Mouse (Mus musculus) myocyte (in vitro differentiated cells): Measurements from ENCODE around the gene Ttll8. TPM values are rescaled to one million over a fixed set of nuclear protein-coding genes. Genes with fewer than 3 reads are reported as not detected.

Experiments used
- H3K27me3 ChIP-seq: one replicate; pipeline ENCODE4 v1.6.1; 2011; ENCODE audit not compliant: control insufficient read depth, insufficient read depth, insufficient read length
- H3K36me3 ChIP-seq: one replicate; pipeline ENCODE4 v1.6.1; 2011; ENCODE audit not compliant: control insufficient read depth, insufficient read depth
- H3K4me2 ChIP-seq: one replicate; pipeline ENCODE4 v1.6.1; 2011; ENCODE audit warnings: low read depth, control low read depth
- H3K4me3 ChIP-seq: one replicate; pipeline ENCODE4 v1.5.1; 2011; ENCODE audit warnings: mild to moderate bottlenecking, control low read depth, moderate library complexity
- H3K79me2 ChIP-seq: one replicate; pipeline ENCODE4 v1.6.1; 2011; ENCODE audit not compliant: control insufficient read depth, insufficient read depth
- H3ac ChIP-seq: one replicate; pipeline ENCODE4 v1.6.1; 2011; ENCODE audit not compliant: control insufficient read depth, insufficient read length
- CEBPB ChIP-seq: IDR thresholded peaks from 2 replicates; pipeline ENCODE4 v1.6.1; 2011; ENCODE audit warnings: mild to moderate bottlenecking, moderate library complexity; ENCODE audit not compliant: poor library complexity, insufficient read depth, severe bottlenecking
- E2F4 ChIP-seq: IDR thresholded peaks from one replicate; pipeline ENCODE4 v1.6.1; 2011; ENCODE audit warnings: mild to moderate bottlenecking, control low read depth, moderate library complexity; ENCODE audit not compliant: insufficient read depth
- MAX ChIP-seq: IDR thresholded peaks from one replicate; pipeline ENCODE4 v1.6.1; 2011; ENCODE audit warnings: low read depth, mild to moderate bottlenecking, control low read depth
- MYOD1 ChIP-seq, 3 experiments: IDR thresholded peaks; one replicate each; pipeline ENCODE4 v1.6.1; 2011; ENCODE audit warnings: control low read depth in 2 of 3, low read depth in 2 of 3, mild to moderate bottlenecking in 2 of 3, moderate library complexity in 1 of 3; ENCODE audit not compliant: insufficient read length in 2 of 3, control insufficient read depth in 1 of 3
- MYOG ChIP-seq, 3 experiments: IDR thresholded peaks; one replicate each; pipeline ENCODE4 v1.6.1; 2011; ENCODE audit warnings: control low read depth in 2 of 3, low read depth in 2 of 3, mild to moderate bottlenecking in 2 of 3; ENCODE audit not compliant: insufficient read length in 2 of 3, control insufficient read depth in 1 of 3, insufficient read depth in 1 of 3
- POLR2A ChIP-seq: IDR thresholded peaks from one replicate; pipeline ENCODE4 v1.6.1; 2011; ENCODE audit warnings: low read depth, mild to moderate bottlenecking, control low read depth, moderate library complexity; ENCODE audit not compliant: insufficient read length
- POLR2AphosphoS2 ChIP-seq: IDR thresholded peaks from one replicate; pipeline ENCODE4 v1.6.1; 2011; ENCODE audit warnings: low read depth, control low read depth; ENCODE audit not compliant: insufficient read length
- REST ChIP-seq: IDR thresholded peaks from one replicate; pipeline ENCODE4 v1.6.1; 2011; ENCODE audit warnings: mild to moderate bottlenecking, control low read depth, moderate library complexity; ENCODE audit not compliant: insufficient read depth, insufficient read length
- SRF ChIP-seq: IDR thresholded peaks from one replicate; pipeline ENCODE4 v1.6.1; 2011; ENCODE audit warnings: low read depth; ENCODE audit not compliant: control insufficient read depth, insufficient read length
- TCF12 ChIP-seq: IDR thresholded peaks from one replicate; pipeline ENCODE4 v1.6.1; 2011; ENCODE audit warnings: mild to moderate bottlenecking, control low read depth; ENCODE audit not compliant: poor library complexity, insufficient read depth, severe bottlenecking
- TCF3 ChIP-seq: IDR thresholded peaks from one replicate; pipeline ENCODE4 v1.6.1; 2011; ENCODE audit warnings: low read depth, control low read depth; ENCODE audit not compliant: insufficient read length
- USF1 ChIP-seq: IDR thresholded peaks from one replicate; pipeline ENCODE4 v1.6.1; 2011; ENCODE audit warnings: low read depth, mild to moderate bottlenecking, control low read depth, moderate library complexity
- polyA plus RNA-seq: library from polyadenylated mRNA; unstranded; fragments of >200 nt; fragmentation: generic; extraction: Trizol; gene quantifications from one replicate; pipeline ENCODE4 v1.2.1, GENCODE M21; 2012; ENCODE audit warnings: missing spikeins

Gene Ttll8
- polyA plus RNA-seq, 1 experiment: not detected

DNA sequence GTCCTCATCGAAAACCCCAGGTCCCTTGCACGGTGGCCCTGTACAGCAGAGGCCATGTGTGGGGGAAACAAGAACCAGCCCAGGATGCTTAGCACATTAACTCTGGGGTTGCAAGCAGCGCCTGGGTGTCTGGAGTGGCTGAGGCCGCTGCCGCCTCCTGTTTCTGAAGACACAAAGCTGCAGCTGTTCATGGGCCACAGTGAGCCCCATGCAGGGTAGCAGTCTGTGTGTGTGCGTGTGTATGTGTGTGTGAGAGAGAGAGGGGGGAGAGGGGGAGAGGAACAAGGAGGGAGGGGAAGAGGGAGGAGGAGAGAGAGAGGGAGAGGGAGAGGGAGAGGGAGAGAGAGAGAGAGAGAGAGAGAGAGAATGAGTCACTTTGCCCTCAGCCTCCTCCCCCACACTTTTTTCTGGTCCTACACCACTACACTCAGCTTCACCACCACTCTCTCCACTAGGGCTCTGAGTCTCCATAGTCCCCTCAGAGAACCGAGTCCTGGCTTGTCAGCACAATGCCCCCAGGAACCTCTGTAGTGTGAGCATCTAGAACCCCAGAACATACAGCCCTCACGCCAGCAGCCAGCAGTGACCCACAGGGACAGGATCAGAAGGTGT, 110.6 kb downstream of the Ttll8 start:
- Histone ChIP-seq H3K79me2 (no peaks in the 10 kb centered on the region), H3K4me2 (peak overlapping the region; percentile 61), H3K36me3 (no peaks in the 10 kb centered on the region), H3ac (no peak overlapping the region), H3K4me3 (no peak overlapping the region), H3K27me3 (no peaks in the 10 kb centered on the region)
- no peak for TF ChIP-seq E2F4
- TF ChIP-seq SRF: no peak
- peak; percentile 81 to 97 (median 97) for TF ChIP-seq MYOD1 (IDR thresholded peaks at IDR 0.05; ENCODE audit: control insufficient read depth in 1 of 3, insufficient read length in 2 of 3, low read depth in 2 of 3)
- no peak for TF ChIP-seq USF1
- peak; percentile 45 for TF ChIP-seq TCF3
- TF ChIP-seq MYOG (IDR thresholded peaks at IDR 0.05; ENCODE audit: control insufficient read depth in 1 of 3, insufficient read depth in 1 of 3, insufficient read length in 2 of 3, low read depth in 2 of 3): peak; percentile 94 to 98 (median 96)
- TF ChIP-seq POLR2A: no peak
- TF ChIP-seq POLR2AphosphoS2: no peak
- no peak for TF ChIP-seq MAX
- no peak for TF ChIP-seq CEBPB
- no peak for TF ChIP-seq REST
- TF ChIP-seq TCF12: peak; percentile 55

DNA sequence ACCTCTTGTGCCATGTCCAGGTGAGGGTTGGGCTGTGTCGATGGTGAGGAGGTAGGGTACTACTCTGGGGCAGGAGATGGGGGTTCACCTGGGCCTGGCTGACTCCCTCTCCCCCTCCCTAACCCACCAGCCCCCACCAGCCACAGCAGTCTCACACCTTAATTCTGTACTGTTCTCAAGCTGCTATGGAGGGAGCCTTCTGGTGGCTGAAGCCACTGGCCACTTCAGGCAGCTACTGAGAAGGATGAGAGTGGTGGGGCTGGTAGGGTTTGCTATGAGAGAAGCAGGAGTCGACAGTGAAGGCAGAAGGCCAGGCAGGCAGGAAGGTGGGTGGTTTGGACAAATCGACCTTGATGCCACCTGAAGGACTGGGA, 111.9 kb downstream of the Ttll8 start:
- Histone ChIP-seq H3K36me3 (no peaks in the 10 kb centered on the region), H3K4me3 (no peak overlapping the region), H3ac (no peak overlapping the region), H3K27me3 (no peaks in the 10 kb centered on the region), H3K4me2 (no peak overlapping the region), H3K79me2 (no peaks in the 10 kb centered on the region)
- TF ChIP-seq REST (no peak), CEBPB (no peak), E2F4 (no peak), TCF3 (no peak), MAX (no peak), POLR2A (no peak), TCF12 (no peak), MYOD1 (IDR thresholded peaks at IDR 0.05; ENCODE audit: control insufficient read depth in 1 of 3, insufficient read length in 2 of 3, low read depth in 2 of 3) (no peak), POLR2AphosphoS2 (no peak), USF1 (no peak), SRF (no peak), MYOG (IDR thresholded peaks at IDR 0.05; ENCODE audit: control insufficient read depth in 1 of 3, insufficient read depth in 1 of 3, insufficient read length in 2 of 3, low read depth in 2 of 3) (no peak)

DNA sequence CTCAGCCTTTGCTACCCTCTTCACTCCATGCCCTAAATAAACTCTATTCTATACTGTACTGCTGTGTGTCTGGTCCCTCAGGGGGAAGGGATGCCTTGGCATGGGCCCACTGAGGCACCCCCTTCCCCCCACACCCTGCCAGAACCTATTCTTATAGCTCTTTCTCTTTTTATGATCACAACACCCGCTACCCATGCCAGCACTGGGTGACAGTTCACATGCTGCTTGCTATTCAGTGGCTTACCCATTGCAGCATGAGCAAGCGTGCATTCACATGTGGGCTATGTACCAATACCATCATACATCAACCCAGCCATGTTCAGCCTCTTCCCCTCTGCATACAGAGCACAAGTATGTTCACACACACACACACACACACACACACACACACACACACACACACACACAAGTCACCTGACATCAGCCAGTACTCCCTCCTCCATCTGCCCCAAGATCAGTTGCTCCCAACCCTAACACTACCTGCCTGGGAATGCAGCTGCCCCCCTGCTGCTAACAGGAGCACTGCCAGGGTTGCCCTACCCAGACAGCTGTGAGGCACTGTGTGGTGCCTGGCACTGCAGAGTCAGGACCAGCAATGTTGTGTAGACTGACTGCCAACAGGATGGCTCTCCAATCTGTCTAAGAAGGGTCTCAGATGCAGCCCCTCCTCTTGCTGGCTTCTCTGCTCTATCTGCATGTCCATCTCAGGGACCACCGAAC, 112.5 kb downstream of the Ttll8 start:
- Histone ChIP-seq H3ac (no peak overlapping the region), H3K4me3 (no peak overlapping the region), H3K4me2 (no peak overlapping the region), H3K36me3 (no peaks in the 10 kb centered on the region), H3K79me2 (no peaks in the 10 kb centered on the region), H3K27me3 (no peaks in the 10 kb centered on the region)
- no peak for TF ChIP-seq USF1
- no peak for TF ChIP-seq SRF
- no peak for TF ChIP-seq E2F4
- TF ChIP-seq TCF12: no peak
- TF ChIP-seq MYOG (IDR thresholded peaks at IDR 0.05; ENCODE audit: control insufficient read depth in 1 of 3, insufficient read depth in 1 of 3, insufficient read length in 2 of 3, low read depth in 2 of 3): peak; percentile 39 to 92 (median 84)
- TF ChIP-seq MYOD1 (IDR thresholded peaks at IDR 0.05; ENCODE audit: control insufficient read depth in 1 of 3, insufficient read length in 2 of 3, low read depth in 2 of 3): peak in 2 of 3 experiments; percentile 61 to 89
- no peak for TF ChIP-seq MAX
- TF ChIP-seq POLR2AphosphoS2: no peak
- TF ChIP-seq TCF3: peak; percentile 30
- no peak for TF ChIP-seq REST
- no peak for TF ChIP-seq POLR2A
- no peak for TF ChIP-seq CEBPB

DNA sequence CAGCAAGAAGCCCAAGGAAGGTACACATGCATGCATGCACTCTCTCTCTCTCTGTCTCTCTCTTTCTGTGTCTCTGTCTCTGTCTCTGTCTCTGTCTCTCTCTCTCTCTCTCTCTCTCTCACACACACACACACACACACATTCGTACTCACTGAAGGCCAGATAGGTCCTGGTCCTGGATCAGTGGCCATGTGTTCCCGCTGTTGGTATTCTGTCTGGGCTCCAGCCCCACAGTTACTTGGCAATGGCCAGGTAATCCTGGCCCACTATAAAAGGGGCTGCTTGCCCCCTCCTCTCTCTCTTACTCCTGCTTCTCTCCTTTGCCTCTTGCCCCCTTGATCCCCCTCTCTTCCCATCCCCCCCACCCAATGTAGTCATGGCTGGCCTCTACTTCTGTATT, 113.1 kb downstream of the Ttll8 start:
- TF ChIP-seq E2F4: no peak
- no peak for TF ChIP-seq TCF3
- no peak for TF ChIP-seq SRF
- TF ChIP-seq CEBPB: no peak
- H3K27me3 ChIP-seq: no peaks in the 10 kb centered on the region
- no peaks in the 10 kb centered on the region for H3K79me2 ChIP-seq
- H3K4me2 ChIP-seq: no peak overlapping the region
- no peaks in the 10 kb centered on the region for H3K36me3 ChIP-seq
- H3ac ChIP-seq: no peak overlapping the region
- H3K4me3 ChIP-seq: no peak overlapping the region

Other genes starting within 250 kb of the Ttll8 start
- gene Brd1, start 220.2 kb downstream of the Ttll8 start, polyA plus RNA-seq: 26.4 TPM
- 9.5 TPM for gene Zbed4, start 202.8 kb downstream of the Ttll8 start, polyA plus RNA-seq
- 15.0 TPM for gene Alg12, start 135.1 kb downstream of the Ttll8 start, polyA plus RNA-seq
- gene Creld2, start 134.8 kb downstream of the Ttll8 start, polyA plus RNA-seq: 49.3 TPM
- 26.9 TPM for gene Pim3, start 92.2 kb downstream of the Ttll8 start, polyA plus RNA-seq
- not detected for gene Mlc1, start 24.6 kb upstream of the Ttll8 start, polyA plus RNA-seq
- not detected for gene Mov10l1, start 28.5 kb upstream of the Ttll8 start, polyA plus RNA-seq
- not detected for gene Panx2, start 105.3 kb upstream of the Ttll8 start, polyA plus RNA-seq
- 68.2 TPM for gene Trabd, start 120.7 kb upstream of the Ttll8 start, polyA plus RNA-seq
- gene Selenoo, start 134.7 kb upstream of the Ttll8 start, polyA plus RNA-seq: 23.8 TPM
- gene Tubgcp6, start 168.7 kb upstream of the Ttll8 start, polyA plus RNA-seq: 15.0 TPM
- 11.7 TPM for gene Hdac10, start 174.3 kb upstream of the Ttll8 start, polyA plus RNA-seq
- 35.0 TPM for gene Mapk12, start 186.3 kb upstream of the Ttll8 start, polyA plus RNA-seq
- 9.1 TPM for gene Mapk11, start 195.2 kb upstream of the Ttll8 start, polyA plus RNA-seq
- 278 TPM for gene Plxnb2, start 226.4 kb upstream of the Ttll8 start, polyA plus RNA-seq
- 6.6 TPM for gene Dennd6b, start 242.1 kb upstream of the Ttll8 start, polyA plus RNA-seq